Mouse (Mus musculus) CH12.LX (cell line): ENCODE measurements around the gene Trex1. TPM values are rescaled to one million over a fixed set of nuclear protein-coding genes. Genes with fewer than 3 reads are reported as not detected.
A peak's percentile ranks its signal among the peaks of the same experiment; 100 is the strongest.

ENCODE experiments used
- DNase-seq: peaks from one replicate; pipeline ENCODE4 v3.0.0-alpha.2; 2013; ENCODE audit errors: extremely low read depth
- H3K27ac ChIP-seq: 2 replicates; pipeline ENCODE4 v1.5.1; 2012; ENCODE audit warnings: low read depth, mild to moderate bottlenecking, control low read depth, moderate library complexity; ENCODE audit not compliant: insufficient read depth
- H3K27me3 ChIP-seq: replicated peaks from 2 replicates; pipeline ENCODE3; 2012; ENCODE audit warnings: inconsistent platforms
- H3K36me3 ChIP-seq, 2 experiments: replicated peaks in 1 of 2; 2 replicates each; pipeline versions ENCODE3 to v1.6.1; 2012; ENCODE audit warnings: inconsistent platforms in 1 of 2, low read length in 1 of 2, mild to moderate bottlenecking in 1 of 2, mixed read lengths in 1 of 2, moderate library complexity in 1 of 2; ENCODE audit not compliant: control insufficient read depth in 1 of 2, insufficient read depth in 1 of 2
- H3K4me1 ChIP-seq, 2 experiments: 2 replicates each; pipeline ENCODE4 v1.6.1; 2012; ENCODE audit warnings: inconsistent platforms in 1 of 2, moderate library complexity in 1 of 2; ENCODE audit not compliant: insufficient read depth in 2 of 2, control insufficient read depth in 1 of 2
- H3K4me2 ChIP-seq: 2 replicates; pipeline ENCODE4 v1.6.1; 2012; ENCODE audit warnings: low read depth, mild to moderate bottlenecking, control low read depth; ENCODE audit not compliant: poor library complexity, insufficient read depth, severe bottlenecking
- H3K4me3 ChIP-seq, 3 experiments: fragments of 150-350 bp in 1 of 3; sonication (generic) in 1 of 3; replicated peaks in 1 of 3; 2 replicates each; pipeline versions ENCODE3 to v1.5.1; 2011 to 2012; ENCODE audit warnings: low read depth in 2 of 3, low read length in 2 of 3, mild to moderate bottlenecking in 2 of 3, moderate library complexity in 2 of 3, control low read depth in 1 of 3, improper control_type of control experiment in 1 of 3, inconsistent platforms in 1 of 3, mixed read lengths in 1 of 3; ENCODE audit not compliant: poor library complexity in 1 of 3
- H3K79me2 ChIP-seq: replicated peaks from 2 replicates; pipeline ENCODE4 v1.6.1; 2012; ENCODE audit warnings: mild to moderate bottlenecking, moderate library complexity; ENCODE audit not compliant: control insufficient read depth, poor library complexity, insufficient read depth, severe bottlenecking; ENCODE audit errors: extremely low read depth
- H3K9ac ChIP-seq: 2 replicates; pipeline ENCODE4 v1.6.1; 2012; ENCODE audit warnings: low read depth, mild to moderate bottlenecking, control low read depth, moderate library complexity; ENCODE audit not compliant: insufficient read depth
- H3K9me3 ChIP-seq: replicated peaks from 2 replicates; pipeline ENCODE3; 2012; ENCODE audit warnings: low read length, inconsistent platforms, mixed read lengths
- BHLHE40 ChIP-seq: IDR thresholded peaks from 2 replicates; pipeline ENCODE4 v1.6.1; 2011; ENCODE audit warnings: mild to moderate bottlenecking, low read depth, low read length, improper control_type of control experiment
- CHD2 ChIP-seq: IDR thresholded peaks from 2 replicates; pipeline ENCODE4 v1.6.1; 2011; ENCODE audit warnings: low read length, improper control_type of control experiment
- EP300 ChIP-seq: IDR thresholded peaks from 2 replicates; pipeline ENCODE4 v1.6.1; 2011; ENCODE audit warnings: low read length, improper control_type of control experiment
- GABPA ChIP-seq: IDR thresholded peaks from 2 replicates; pipeline ENCODE4 v1.6.1; 2012; ENCODE audit warnings: low read depth, low read length, improper control_type of control experiment, inconsistent platforms; ENCODE audit not compliant: insufficient replicate concordance
- JUN ChIP-seq: IDR thresholded peaks from 2 replicates; pipeline ENCODE4 v1.6.1; 2011; ENCODE audit warnings: low read depth, mild to moderate bottlenecking, low read length, improper control_type of control experiment, moderate library complexity; ENCODE audit not compliant: insufficient read depth
- JUND ChIP-seq: conservative IDR thresholded peaks from 2 replicates; pipeline ENCODE4 v1.6.1; 2011; ENCODE audit warnings: low read depth, low read length, improper control_type of control experiment
- MXI1 ChIP-seq: IDR thresholded peaks from 2 replicates; pipeline ENCODE4 v1.6.1; 2011; ENCODE audit warnings: mild to moderate bottlenecking, low read depth, low read length, improper control_type of control experiment
- MYC ChIP-seq: IDR thresholded peaks from 2 replicates; pipeline ENCODE4 v1.6.1; 2011; ENCODE audit warnings: low read depth, mild to moderate bottlenecking, improper control_type of control experiment, low read length
- NRF1 ChIP-seq: IDR thresholded peaks from 2 replicates; pipeline ENCODE4 v1.6.1; 2014; ENCODE audit warnings: low read depth, mild to moderate bottlenecking, inconsistent platforms, low read length, improper control_type of control experiment, moderate library complexity
- POLR2A ChIP-seq: IDR thresholded peaks from 2 replicates; pipeline ENCODE4 v1.6.1; 2011; ENCODE audit warnings: low read depth, mild to moderate bottlenecking, improper control_type of control experiment, low read length
- POLR2AphosphoS2 ChIP-seq: IDR thresholded peaks from 2 replicates; pipeline ENCODE4 v1.6.1; 2011; ENCODE audit warnings: low read depth, low read length, improper control_type of control experiment
- RCOR1 ChIP-seq: conservative IDR thresholded peaks from 2 replicates; pipeline ENCODE4 v1.6.1; 2012; ENCODE audit warnings: low read depth, mild to moderate bottlenecking, inconsistent platforms, low read length, improper control_type of control experiment
- SIN3A ChIP-seq: IDR thresholded peaks from 2 replicates; pipeline ENCODE4 v1.6.1; 2012; ENCODE audit warnings: low read length, improper control_type of control experiment, inconsistent platforms
- SMC3 ChIP-seq: IDR thresholded peaks from 2 replicates; pipeline ENCODE4 v1.6.1; 2011; ENCODE audit warnings: low read depth, low read length, improper control_type of control experiment
- TBP ChIP-seq: conservative IDR thresholded peaks from 2 replicates; pipeline ENCODE4 v1.6.1; 2011; ENCODE audit warnings: low read depth, low read length, improper control_type of control experiment
- TCF12 ChIP-seq: IDR thresholded peaks from 2 replicates; pipeline ENCODE4 v1.6.1; 2014; ENCODE audit warnings: low read depth, mild to moderate bottlenecking, inconsistent platforms, low read length, improper control_type of control experiment
- UBTF ChIP-seq: IDR thresholded peaks from 2 replicates; pipeline ENCODE4 v1.6.1; 2012; ENCODE audit warnings: low read depth, mild to moderate bottlenecking, inconsistent platforms, low read length, improper control_type of control experiment, moderate library complexity
- USF1 ChIP-seq: IDR thresholded peaks from 2 replicates; pipeline ENCODE4 v1.6.1; 2014; ENCODE audit warnings: low read depth, mild to moderate bottlenecking, inconsistent platforms, low read length, improper control_type of control experiment
- ZMIZ1 ChIP-seq: IDR thresholded peaks from 2 replicates; pipeline ENCODE4 v1.6.1; 2012; ENCODE audit warnings: low read depth, mild to moderate bottlenecking, inconsistent platforms, low read length, improper control_type of control experiment
- dilution Hi-C: fragments of 300-500 bp; cut with MboI; formaldehyde crosslinking; loops from 2 replicates; pipeline ENCODE4 v1.14.3; 2020; ENCODE audit warnings: low sequenced_read_pairs; ENCODE audit not compliant: extremely low pct_unique_long_range_greater_than_20kb, extremely low pct_ligation_motif_present
- in situ Hi-C: fragments of 300-500 bp; cut with MboI; formaldehyde crosslinking; loops from 3 replicates; pipeline ENCODE4 v1.14.3; 2019; ENCODE audit warnings: low sequenced_read_pairs, low pct_ligation_motif_present, low pct_unique_long_range_greater_than_20kb, mixed read lengths
- polyA plus RNA-seq: library from polyadenylated mRNA; unstranded; fragments of >175 nt; gene quantifications from 2 replicates; pipeline ENCODE4 v1.2.1, GENCODE M21; 2012; ENCODE audit warnings: low read depth; ENCODE audit not compliant: insufficient read length
- total RNA-seq, 2 experiments: library from RNA; depleted of rRNA; stranded (reverse); fragments of 300-350 nt in 1 of 2; fragments of >200 nt in 1 of 2; gene quantifications; 2 replicates each; pipeline ENCODE4 v1.2.3; 2012 to 2014

Trex1 gene
- total and polyA plus RNA-seq, 3 experiments = 20.8 to 22.9 (median 21.1) TPM

DNA sequence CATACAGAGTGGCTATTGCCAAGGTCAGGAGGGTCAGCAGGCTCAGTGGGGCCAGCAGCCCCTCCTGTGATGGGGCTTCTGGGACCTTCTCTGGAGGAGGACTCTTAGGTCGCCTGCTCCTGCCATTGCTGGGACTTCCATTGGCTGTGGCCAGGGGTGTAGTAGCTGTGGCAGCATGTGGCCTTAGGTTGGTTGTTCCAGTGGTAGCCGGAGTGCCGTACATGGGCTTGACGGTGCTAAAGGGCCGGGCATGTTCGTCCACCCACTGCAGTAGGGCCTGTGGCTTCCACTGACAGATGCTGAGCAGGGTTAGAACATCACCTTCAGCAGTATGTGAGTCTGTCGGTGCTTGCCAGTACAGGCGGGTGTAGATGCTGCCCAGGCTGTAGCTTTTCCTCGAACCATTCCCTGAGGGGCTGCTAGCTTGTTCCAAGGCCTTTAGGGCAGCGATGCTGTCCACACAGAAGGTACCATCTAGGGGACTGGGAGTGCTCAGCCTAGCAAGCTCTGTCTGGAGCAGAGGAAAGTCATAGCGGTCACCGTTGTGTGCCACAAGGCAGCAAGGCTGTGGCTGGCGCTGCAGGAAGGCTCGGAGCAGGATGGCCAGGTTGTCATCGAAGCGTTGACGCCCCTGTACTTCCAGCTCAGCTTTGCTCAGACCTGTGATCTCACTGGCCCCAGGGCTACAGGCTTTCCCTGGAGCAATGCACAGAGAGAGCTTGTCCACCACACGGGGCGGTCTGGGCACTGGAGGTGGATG, 1.3 kb downstream of the Trex1 start:
- Histone ChIP-seq H3K36me3 (peaks cover 42 to 68% of the 10 kb centered on the region in 2 experiments), H3K9ac (peak overlapping the region; percentile 23; the same call in 1 of the 2 replicates)
- no peak for DNase-seq

DNA sequence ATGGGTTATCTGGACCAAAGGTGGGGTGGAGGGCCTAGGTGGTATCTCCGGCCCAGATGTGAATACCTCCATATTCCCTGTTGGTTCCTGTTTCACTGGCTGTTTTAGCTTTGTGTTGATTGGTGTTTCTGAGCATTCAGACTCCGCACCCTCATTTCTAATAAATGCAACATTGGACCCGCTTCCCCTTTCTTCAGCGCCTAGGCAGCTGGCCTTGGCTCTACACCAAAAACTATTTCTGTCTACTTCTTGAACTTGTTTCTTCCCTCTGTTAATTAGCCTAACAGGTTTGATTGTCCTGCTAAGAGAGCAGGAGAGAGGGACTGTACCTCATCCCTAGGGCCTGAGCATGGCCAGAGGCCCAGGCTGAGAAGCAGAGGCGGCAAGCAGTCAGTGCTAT, 2.0 kb downstream of the Trex1 start:
- peaks cover 49% of the 10 kb centered on the region for H3K79me2 ChIP-seq
- H3K27me3 ChIP-seq = no peaks in the 10 kb centered on the region
- in situ Hi-C loops = no loop called here
- peaks cover 40 to 73% of the 10 kb centered on the region in 2 experiments for H3K4me1 ChIP-seq
- H3K36me3 ChIP-seq = peaks cover 38 to 64% of the 10 kb centered on the region in 2 experiments
- peak overlapping the region in 2 of 3 experiments; percentile 46 to 53 for H3K4me3 ChIP-seq
- peak; percentile 36; the same call in 1 of the 2 replicates for TF ChIP-seq POLR2AphosphoS2
- TF ChIP-seq EP300 = no peak
- 0 out of 2 replicates have a peak, but pooled peaks have one; percentile 17 for TF ChIP-seq UBTF
- H3K9me3 ChIP-seq = no peaks in the 10 kb centered on the region
- peak overlapping the region; percentile 89 for H3K27ac ChIP-seq
- no peak overlapping the region; the same call in 1 of the 2 replicates for H3K9ac ChIP-seq
- H3K4me2 ChIP-seq = peak overlapping the region; percentile 55
- no peak for DNase-seq
- dilution Hi-C loops = no loop called here

More for the DNA sequence above, 1.3 kb downstream of the Trex1 start:
- 0 out of 2 replicates have a peak, but pooled peaks have one; percentile 32 for TF ChIP-seq MXI1
- TF ChIP-seq RCOR1 = no peak
- no peak for TF ChIP-seq ZMIZ1
- peak; percentile 3; the same call in 1 of the 2 replicates for TF ChIP-seq POLR2AphosphoS2
- 0 out of 2 replicates have a peak, but pooled peaks have one; percentile 25 for TF ChIP-seq SIN3A
- peak overlapping the region; percentile 35 to 53 (median 46) for H3K4me3 ChIP-seq
- H3K4me2 ChIP-seq = peak overlapping the region; percentile 55
- H3K4me1 ChIP-seq = peaks cover 35 to 67% of the 10 kb centered on the region in 2 experiments
- in situ Hi-C loops (no loop called here), dilution Hi-C loops (no loop called here)
- H3K27me3 ChIP-seq = no peaks in the 10 kb centered on the region
- peak overlapping the region; percentile 89 for H3K27ac ChIP-seq
- H3K9me3 ChIP-seq = no peaks in the 10 kb centered on the region
- H3K79me2 ChIP-seq = peaks cover 43% of the 10 kb centered on the region

DNA sequence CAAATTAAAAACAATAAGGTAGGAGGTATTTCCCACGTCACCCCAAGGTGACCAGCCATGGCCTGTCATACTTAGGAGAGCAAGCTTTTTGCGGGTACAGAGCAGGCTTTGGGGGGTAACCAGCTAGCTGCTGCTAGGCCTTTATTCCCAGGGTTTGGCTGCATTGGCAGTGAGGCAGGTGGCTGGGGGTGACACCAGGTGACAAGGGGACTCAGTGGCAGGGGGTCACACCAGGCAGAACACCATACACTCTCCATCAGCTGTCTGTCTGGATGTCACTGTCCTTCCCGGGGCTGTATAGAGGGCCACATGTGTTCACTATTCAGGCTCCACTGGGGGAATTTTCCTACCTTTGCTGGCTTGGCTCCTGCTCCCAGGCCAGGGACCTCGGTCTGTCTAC, 2.6 kb downstream of the Trex1 start:
- Histone ChIP-seq H3K36me3 (peaks cover 38 to 58% of the 10 kb centered on the region in 2 experiments), H3K9ac (no peak overlapping the region), H3K4me2 (peak overlapping the region; percentile 55), H3K4me3 (peak overlapping the region in 1 of 3 experiments; percentile 46), H3K27me3 (no peaks in the 10 kb centered on the region), H3K9me3 (no peaks in the 10 kb centered on the region), H3K79me2 (peaks cover 55% of the 10 kb centered on the region), H3K27ac (no peak overlapping the region; the same call in 1 of the 2 replicates), H3K4me1 (peaks cover 42 to 76% of the 10 kb centered on the region in 2 experiments)
- DNase-seq = no peak
- dilution Hi-C loops (no loop called here), in situ Hi-C loops (no loop called here)
- no peak for TF ChIP-seq TBP
- TF ChIP-seq JUND = no peak
- TF ChIP-seq USF1 = no peak
- TF ChIP-seq TCF12 = no peak
- TF ChIP-seq SMC3 = no peak
- TF ChIP-seq MXI1 = no peak
- no peak for TF ChIP-seq GABPA
- TF ChIP-seq MYC = no peak
- no peak for TF ChIP-seq JUN
- no peak for TF ChIP-seq NRF1
- no peak for TF ChIP-seq BHLHE40
- no peak for TF ChIP-seq POLR2A
- TF ChIP-seq CHD2 = no peak
